Mouse (Mus musculus): ENCODE results near the gene Myadm.

- TF ChIP-seq POLR2A (IDR thresholded peaks at IDR 0.05; ENCODE audit: borderline replicate concordance, low read depth, low read length) = no peak
- no peak for TF ChIP-seq CTCF (IDR thresholded peaks at IDR 0.05; ENCODE audit: low read depth, low read length)
Measured at GRCm38 (mm10) chr7:3291764-3292163, 2.9 kb downstream of the Myadm start.
